Mouse (Mus musculus): ENCODE results near the gene Zbtb26.

The Zbtb26 gene

DNA sequence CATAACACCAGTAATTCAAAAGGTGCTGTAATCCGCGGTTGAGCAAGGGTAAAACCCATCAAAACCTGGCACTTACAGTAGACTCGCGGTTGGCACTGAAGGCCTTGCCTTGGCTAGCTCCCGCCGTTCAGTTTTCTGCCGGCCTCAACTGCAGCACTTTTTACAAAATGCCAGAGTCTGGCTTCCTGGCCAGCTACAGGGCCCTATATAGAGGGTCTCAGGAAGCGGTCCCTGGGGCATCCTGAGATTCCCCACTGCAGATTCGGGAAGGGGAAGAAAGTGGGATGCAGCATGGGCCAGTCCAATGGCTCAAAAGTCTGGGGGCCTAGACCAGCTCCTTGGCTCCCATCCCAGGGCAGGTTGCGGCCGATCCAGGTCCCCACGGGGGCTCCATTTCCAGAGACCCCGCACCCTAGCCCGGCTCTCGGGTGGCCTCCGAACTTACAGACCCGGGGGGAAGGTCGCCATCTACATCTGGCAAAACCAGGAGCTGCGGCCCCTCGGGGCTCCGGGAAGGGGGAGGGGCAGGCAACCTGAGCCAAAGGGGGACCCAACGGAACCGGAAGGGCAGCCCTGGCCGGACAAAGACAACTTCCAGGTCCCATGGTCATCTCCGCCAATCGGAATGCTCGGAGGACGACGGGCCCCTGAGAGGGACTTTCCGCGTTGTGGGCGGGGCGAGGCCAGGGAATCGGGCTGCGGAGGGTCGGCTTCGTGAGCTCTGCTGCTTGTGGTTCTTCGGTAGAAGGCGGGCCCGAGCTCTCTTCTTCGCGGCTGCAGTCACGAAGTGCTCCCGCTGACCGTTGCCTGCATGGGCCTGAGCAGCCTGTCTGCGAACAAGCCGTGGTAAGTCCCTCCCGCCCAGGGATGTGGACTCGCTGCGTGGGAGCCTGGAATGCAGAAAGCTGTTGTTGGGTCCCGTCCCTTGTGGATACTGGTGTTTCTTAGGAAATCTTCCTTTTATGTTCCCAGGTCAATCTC lies at the start of gene Zbtb26, which contains the start of the genes Zbtb6 and Rabgap1:
Gene Zbtb26 (minus strand): TSS at position 525 of the 981 bp plus-strand sequence.
Gene Zbtb6 (minus strand): TSS at position 561 of the 981 bp plus-strand sequence.
Gene Rabgap1 (plus strand): TSS at position 669 of the 981 bp plus-strand sequence.
- peak; percentile 84 for DNase-seq (ENCODE audit: low read depth)

DNA sequence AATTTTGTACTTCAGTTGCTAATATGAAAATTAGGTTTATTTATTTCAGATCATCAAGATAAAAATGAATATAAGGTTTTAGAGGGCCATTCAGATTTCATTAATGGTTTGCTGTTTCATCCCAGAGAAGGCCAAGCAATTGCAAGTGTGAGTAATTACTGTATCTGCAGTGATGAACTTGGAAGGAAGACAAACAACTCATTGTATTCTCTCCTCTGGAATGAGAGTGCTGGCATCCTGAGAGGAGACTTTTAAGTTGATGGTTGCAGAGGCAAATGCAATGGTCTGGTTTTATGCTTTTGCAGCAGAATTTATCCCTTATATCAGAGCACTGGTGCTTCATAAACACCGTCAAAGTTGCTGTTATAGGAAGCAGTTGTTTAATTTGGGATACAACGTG lies 46.0 kb upstream of the Zbtb26 start:
- no peak for DNase-seq (ENCODE audit: low read depth)

DNA sequence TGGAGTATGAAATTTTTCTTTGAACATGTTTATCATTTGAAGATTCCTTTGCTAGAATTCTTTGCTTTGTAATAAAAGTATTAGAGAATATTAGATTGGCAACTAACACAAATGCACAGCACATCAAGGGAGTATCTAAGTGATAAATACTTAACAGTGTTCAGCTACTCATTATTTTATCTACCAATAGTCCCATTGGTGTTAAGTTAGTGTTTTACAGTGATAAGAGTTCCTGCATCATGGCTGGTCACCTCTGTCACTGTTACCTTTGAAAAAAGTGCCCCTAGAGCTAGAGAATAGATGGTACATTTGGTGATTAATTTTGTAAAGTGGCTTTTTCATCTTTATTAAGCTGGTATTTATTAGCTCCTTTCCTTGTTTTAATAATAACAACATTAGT lies 43.5 kb upstream of the Zbtb26 start:
- DNase-seq (ENCODE audit: low read depth), result no peak

DNA sequence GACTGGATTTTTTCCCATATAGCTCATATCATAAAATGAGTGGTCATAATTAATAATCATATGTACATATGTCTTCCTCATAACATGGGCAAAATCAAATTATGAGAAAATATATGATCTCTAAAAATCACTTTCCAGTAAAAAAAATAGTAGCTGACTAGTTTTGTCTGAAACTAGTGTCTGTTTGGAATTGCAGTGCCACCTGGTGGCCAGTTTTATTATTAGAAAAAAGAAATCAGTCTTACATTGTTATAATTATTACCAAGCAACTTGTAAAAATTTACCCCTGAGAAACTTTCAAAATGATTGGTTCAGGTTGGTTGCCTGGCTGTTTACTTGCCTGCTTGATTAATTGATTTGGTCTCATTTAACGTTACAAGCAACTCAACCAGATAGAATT lies 42.4 kb upstream of the Zbtb26 start:
- DNase-seq (ENCODE audit: low read depth), result peak; percentile 41

DNA sequence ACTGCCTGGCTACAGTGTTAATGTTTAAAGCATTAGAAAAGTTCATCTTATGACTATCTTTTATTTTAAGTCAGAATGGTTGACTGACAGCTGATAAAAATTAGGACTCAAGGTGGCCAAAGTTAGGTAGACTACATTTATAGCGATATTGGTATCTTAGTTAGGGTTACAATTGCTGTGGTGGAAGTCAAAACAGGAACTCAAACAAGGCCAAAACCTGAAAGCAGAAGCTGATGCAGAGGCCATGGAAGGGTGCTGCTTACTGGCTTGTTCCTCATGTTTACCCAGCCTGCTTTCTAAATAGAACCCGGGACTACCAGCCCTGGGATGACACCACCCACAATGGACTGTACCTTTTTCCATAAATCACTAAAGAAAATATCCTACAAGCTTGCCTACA lies 41.2 kb upstream of the Zbtb26 start:
- DNase-seq (ENCODE audit: low read depth), result no peak

DNA sequence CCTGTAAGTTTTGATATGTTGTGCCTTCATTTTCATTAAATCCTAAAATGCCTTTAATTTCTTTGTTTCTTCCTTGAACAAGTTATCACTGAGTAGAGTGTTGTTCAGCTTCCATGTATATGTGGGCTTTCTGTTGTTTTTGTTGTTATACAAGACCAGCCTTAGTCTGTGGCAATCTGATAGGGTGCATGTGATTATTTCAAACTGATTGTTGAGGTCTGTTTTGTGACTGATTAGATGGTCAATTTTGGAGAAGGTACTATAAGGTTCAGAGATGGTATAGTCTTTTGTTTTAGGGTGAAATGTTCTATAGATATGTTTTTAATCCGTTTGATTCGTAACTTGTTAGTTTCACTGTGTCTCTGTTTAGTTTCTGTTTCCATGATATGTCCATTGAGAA lies 37.1 kb upstream of the Zbtb26 start:
- DNase-seq (ENCODE audit: low read depth), result no peak

DNA sequence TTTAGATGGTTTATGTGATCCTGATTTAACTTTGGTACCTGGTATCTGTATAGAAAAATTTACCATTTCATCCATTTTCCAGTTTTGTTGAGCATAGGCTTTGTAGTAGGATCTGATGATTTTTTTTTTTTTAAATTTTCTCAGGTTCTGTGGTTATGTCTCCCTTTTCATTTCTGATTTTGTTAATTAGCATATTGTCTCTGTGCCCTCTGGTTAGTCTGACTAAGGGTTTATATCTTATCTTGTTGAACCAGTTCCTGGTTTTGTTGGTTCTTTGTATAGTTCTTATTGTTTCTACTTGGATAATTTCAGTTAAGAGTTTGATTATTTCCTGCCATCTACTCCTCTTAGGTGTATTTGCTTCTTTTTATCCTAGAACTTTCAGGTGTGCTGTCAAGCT lies 36.6 kb upstream of the Zbtb26 start:
- DNase-seq (ENCODE audit: low read depth), result no peak

DNA sequence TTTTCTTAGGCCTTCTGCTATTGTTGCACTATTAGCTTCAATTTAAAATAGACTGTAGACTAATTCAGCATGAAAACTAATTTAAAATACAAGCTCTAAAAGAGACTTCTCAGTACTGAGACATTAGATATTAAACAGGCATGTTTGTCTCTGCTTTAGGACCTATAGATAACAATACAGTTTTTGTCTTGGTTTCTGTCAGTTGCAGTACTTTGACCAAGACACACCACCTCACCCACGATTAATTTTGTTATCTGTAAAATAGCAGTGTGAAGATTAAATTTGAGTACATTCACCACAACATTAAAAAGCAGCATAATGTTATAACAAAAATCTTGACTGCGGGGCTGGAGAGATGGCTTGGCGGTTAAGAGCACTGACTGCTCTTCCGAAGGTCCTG lies 23.3 kb upstream of the Zbtb26 start:
- no peak for DNase-seq (ENCODE audit: low read depth)

DNA sequence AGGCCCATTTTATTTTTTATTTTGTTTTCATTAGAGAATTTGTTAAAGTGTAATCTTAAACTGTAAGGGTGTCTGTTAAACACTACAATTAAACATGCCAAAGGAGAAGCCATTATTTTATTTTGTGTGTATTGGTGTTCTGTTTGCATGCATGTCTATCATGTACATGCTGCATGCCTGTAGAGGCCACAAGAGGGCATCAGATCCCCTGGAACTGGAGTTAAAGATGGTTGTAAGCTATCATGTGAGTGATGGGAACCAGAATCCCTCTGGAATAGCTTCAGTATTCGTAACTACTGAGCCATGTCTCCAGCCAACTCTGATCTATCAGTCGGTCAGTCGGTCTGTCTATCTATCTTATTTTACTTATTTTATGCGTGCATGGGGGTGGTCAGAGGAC lies 17.8 kb upstream of the Zbtb26 start:
- DNase-seq (ENCODE audit: low read depth), result no peak

DNA sequence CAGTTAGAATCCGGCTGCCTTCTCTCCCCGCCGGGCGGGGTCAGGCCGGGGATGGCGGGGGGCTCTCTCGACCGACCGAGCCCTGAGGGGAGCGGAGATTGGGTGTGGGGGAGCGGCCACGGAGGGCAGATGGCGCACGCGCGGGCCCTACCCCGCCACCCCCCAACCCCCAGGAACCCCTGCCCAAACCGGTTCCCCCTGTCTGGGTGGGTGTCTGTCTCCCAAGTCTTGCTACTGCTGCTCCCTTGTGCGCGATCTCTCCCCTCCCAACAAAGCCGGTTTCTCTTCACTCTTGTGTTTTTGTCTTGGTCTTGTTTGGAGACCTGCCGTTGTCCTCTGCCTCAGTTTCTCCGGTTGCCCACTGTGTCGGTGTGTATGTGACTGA lies 9.4 kb upstream of the Zbtb26 start:
- no peak for DNase-seq (ENCODE audit: low read depth)

DNA sequence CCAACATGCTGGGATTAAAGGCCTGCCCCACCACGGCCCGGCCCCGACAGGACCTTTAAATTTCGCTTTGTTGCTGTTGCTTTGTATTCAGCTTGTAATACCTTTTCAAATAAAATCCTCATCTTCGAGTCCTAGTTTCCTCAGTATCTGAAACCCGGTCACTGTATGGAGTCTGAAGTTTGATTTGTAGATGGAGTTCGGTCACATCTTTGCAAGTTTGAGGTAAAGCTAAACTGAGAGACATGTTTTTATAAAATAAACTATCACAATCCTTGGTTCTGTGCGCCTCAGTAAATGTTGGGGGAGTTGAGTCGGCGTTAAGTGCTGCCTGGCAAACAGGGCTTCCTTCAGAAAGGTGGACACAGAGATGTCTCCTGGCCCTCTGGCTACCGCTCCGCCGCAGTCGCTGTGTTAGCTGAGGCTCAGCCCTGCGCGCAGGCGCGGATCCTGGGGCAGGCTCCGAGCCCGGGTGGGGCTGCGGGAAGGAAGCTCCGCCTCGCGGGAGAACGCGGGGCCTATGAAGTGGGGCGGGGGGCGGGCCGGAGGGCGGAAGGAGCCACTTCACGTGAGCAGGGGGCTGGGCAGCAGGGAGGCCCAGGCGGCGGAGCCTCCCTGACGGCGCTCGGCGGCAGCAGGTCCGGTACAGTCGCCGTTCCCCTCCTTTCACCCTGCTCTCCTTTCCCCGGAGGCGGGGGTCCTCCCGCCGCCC lies 8.9 kb upstream of the Zbtb26 start:
- DNase-seq (ENCODE audit: low read depth), result peak; percentile 86

DNA sequence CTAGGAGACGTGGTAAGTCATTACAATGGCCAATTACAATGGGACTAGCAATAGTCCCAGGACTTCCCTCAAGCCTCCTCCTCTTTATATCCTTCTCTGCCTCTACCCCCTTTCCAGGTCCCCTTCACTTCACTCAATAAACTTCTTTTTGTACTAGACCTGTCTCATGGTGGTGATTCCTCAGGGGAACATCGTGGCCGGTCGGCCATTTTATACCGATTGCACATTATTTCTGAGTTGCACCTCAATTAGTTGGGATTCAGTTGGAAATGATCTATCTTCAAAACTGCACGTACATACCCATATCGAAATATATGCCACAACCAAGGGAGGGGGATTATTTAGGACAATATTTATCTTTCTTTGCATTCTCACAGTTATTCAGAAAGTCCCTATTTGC lies 11.3 kb downstream of the Zbtb26 start:
- DNase-seq (ENCODE audit: low read depth), result no peak

DNA sequence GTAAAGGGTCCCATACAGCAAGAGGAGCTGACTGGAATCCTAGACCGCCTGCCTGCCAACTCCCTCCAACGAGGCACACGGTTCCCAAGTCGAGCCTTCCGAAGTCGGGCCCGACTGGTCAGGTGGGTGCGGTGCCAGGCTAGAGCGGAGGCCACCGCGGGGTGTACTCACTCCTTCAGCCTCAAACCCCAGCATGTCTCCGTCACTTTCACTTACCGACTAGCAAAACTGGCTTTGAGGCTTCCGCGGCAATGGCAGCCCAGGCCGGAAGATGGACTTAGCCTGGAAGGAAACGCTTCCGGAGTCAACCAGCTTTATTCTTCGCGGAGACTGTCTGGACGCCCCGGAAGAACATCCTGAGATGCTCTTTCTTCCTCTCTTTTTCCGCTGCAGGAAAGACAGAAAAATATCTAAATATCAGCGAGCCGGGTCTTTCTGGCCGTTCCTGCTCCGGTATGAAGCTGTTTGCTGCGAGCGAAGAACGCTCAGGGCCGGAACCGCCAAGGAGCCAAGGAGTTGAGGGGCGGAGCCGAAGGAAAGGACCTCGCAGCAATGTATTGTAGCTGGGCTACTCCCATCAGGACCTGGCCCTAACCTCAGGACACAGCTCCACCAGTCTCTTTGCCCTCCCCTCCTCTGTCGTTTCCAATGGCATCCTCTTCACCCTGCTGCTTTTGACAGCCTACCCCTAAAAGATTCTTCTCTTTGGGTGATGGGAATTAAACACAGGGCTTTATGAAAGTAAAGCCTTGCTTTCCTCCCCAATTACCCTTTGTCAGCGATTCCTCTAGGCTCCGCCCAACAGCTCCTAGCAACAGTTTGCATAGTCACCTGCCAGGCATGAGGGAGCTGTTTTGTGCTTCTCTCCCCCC lies 12.1 kb downstream of the Zbtb26 start:
- peak; percentile 76 for DNase-seq (ENCODE audit: low read depth)

DNA sequence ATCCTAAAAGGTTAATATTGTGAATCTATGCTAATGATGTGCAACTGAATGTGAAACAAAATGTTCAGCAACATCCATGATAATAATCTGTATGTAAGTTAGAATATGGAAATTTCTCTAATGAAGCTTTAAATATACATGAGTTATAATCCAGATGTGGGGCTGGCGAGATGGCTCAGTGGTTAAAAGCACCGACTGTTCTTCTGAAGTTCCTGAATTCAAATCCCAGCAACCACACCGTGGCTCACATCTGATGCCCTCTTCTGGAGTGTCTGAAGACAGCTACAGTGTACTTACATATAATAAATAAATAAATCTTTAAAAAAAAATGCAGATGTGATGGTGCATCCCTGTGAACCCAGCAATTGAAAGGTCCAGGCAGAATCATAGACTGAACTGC lies 19.3 kb downstream of the Zbtb26 start:
- no peak for DNase-seq (ENCODE audit: low read depth)

DNA sequence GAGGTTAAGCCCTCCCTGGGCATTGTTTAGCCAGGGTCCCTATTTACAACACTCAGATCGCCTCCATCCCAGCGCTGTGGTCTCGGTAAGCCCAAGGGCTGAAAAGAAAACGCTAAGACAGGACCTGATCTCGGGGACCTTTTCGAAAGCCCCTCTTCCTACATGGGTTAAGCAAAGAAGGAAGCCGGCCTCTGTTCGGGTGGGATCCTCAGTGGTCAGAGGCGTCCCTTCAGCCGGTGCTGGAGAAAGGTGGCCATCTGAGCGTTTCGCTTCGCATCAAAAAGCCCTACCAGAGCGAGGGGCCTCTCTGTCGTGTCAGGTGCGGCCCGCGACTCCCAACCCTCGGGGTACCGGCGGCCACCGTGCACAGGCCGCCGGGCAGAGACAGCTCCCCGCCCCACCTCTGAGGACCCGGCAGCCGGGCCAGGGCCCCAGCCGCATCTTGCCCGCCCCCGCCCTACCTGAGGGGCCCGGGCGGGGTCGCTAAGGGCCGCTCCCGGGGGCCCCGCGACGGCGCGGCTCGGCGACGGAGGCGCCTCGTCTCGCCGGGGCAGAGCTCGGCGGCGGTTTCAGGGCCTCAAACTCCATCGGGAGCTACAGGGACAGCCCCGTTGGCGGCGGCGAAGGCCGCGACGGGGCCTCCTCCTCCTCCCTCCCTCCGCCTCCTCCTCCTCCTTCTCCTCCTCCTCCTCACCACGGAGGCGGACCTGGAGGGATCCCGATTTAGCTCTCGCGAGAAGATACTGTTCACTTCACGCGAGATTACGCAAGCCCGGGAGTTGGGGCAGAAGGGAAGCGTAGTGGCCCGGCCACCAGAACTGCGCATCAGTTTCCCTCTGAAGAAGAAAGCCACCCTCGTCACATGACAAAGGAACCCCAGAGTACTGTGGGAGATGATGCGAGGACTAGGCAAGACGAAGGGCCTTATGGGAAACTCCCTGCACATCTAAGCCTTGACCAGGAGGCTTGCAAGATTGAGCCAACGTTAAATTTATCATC lies 20.3 kb downstream of the Zbtb26 start, which contains the start of gene Rc3h2:
Gene Rc3h2 (minus strand): TSS at position 598 of the 999 bp plus-strand sequence.
- DNase-seq (ENCODE audit: low read depth), result peak; percentile 93

DNA sequence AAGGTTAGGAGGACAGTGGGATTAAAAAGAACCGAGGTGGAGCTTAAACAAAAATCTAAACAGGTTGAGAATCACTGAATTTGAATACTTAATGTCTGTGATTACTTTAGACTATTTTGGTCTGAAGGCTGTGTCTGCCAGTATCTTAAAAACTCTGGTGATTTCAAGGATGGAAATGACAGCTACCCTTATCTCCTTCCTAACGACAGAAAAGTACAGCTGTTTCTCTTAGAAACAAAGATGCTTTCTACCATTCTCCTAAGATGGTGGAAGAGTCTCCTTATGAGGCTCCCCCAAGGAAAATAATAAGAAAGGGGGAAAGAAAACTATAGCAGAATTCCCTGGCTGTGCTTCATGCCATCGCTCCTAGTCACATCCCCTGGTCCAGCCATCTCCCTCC lies 21.0 kb downstream of the Zbtb26 start:
- DNase-seq (ENCODE audit: low read depth), result no peak

DNA sequence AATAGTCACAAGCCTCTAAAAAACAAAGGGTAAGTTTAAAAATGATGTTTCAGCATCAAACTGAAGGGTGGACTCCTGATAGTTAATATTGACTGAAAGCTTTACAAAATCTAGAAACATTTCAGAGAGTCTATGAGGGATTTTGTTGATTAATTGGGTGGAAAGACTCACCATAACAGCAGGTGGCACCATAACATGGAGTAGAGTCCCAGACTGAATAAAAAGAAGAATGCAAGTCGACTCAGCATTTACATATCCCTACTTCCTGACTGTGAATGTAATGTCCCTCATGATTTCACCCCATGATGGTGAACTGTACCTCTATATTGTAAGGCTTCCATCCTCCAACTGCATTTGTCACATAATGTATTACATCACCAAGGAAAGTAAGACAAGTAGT lies 47.4 kb downstream of the Zbtb26 start:
- DNase-seq (ENCODE audit: low read depth), result no peak

DNA sequence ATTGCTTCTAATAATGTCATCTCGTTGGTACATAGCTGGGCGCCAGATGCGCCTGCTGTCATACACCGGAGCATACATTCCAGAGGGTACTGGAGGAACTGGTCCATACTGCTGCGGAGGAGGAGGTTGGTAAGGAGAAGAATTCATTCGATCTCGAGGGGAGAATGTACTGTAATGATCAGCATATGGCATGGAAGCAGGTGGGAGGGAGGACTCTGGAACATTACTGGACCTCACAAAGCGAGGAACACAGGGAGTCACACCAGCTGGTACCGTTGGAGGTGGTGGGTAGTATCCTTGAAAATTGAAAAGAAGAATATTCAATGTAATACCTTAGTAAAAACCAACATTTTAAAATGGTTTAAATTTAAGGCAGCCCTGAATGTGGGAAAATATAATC lies 60.0 kb downstream of the Zbtb26 start:
- no peak for DNase-seq (ENCODE audit: low read depth)
